Mouse (Mus musculus) liver, embryonic 14.5 days (tissue): Measurements from ENCODE around the gene Lcat. TPM values are rescaled to one million over a fixed set of nuclear protein-coding genes. Genes with fewer than 3 reads are reported as not detected.

Experiments
- ATAC-seq: fragments of 200-750 bp; cut with Nextera tagmentation; 2 replicates; pipeline ENCODE4 v1.8.0; 2017; ENCODE audit warnings: moderate number of reproducible peaks, mild to moderate bottlenecking, moderate library complexity; ENCODE audit not compliant: insufficient read depth
- DNase-seq, 3 experiments: peaks; one replicate each; pipeline ENCODE4 v3.0.0-alpha.2; 2012 to 2013; ENCODE audit warnings: low read depth in 3 of 3, low spot score in 3 of 3
- H3K27ac ChIP-seq: fragments of 300-500 bp; sonication (generic); 2 replicates; pipeline ENCODE4 v1.5.1; 2014; ENCODE audit warnings: moderate library complexity, mild to moderate bottlenecking, control low read depth, inconsistent platforms
- H3K27me3 ChIP-seq: fragments of 300-500 bp; sonication (generic); 2 replicates; pipeline ENCODE4 v1.6.1; 2014; ENCODE audit warnings: mild to moderate bottlenecking, low read length, moderate library complexity; ENCODE audit not compliant: control insufficient read depth, insufficient read depth
- H3K36me3 ChIP-seq: fragments of 300-500 bp; sonication (generic); replicated peaks from 2 replicates; pipeline ENCODE4 v1.6.1; 2014; ENCODE audit warnings: low read depth; ENCODE audit not compliant: control insufficient read depth, insufficient read depth
- H3K4me1 ChIP-seq, 2 experiments: fragments of 200-500 bp in 1 of 2; fragments of 300-500 bp in 1 of 2; sonication (generic) in 1 of 2; replicated peaks; 2 replicates each; pipeline ENCODE4 v1.6.1; 2012 to 2014; ENCODE audit warnings: antibody characterized with exemption in 1 of 2, inconsistent platforms in 1 of 2, low read length in 1 of 2; ENCODE audit not compliant: control insufficient read depth in 2 of 2, insufficient read depth in 2 of 2
- H3K4me2 ChIP-seq: fragments of 300-500 bp; sonication (generic); 2 replicates; pipeline ENCODE4 v1.6.1; 2014; ENCODE audit warnings: low read depth, mild to moderate bottlenecking, control low read depth, moderate library complexity
- H3K4me3 ChIP-seq, 2 experiments: fragments of 200-500 bp in 1 of 2; fragments of 300-500 bp in 1 of 2; sonication (generic) in 1 of 2; 2 replicates each; pipeline ENCODE4 v1.5.1; 2012 to 2014; ENCODE audit warnings: low read depth in 2 of 2, low read length in 2 of 2, mild to moderate bottlenecking in 2 of 2, control low read depth in 1 of 2, inconsistent platforms in 1 of 2, moderate library complexity in 1 of 2; ENCODE audit not compliant: insufficient read depth in 1 of 2
- H3K9ac ChIP-seq: fragments of 300-500 bp; sonication (generic); replicated peaks from 2 replicates; pipeline ENCODE4 v1.6.1; 2014; ENCODE audit warnings: mild to moderate bottlenecking, control low read depth, moderate library complexity
- H3K9me3 ChIP-seq: fragments of 300-500 bp; sonication (generic); 2 replicates; pipeline ENCODE4 v1.6.1; 2016; ENCODE audit warnings: low read length, mixed read lengths; ENCODE audit not compliant: control insufficient read depth
- CTCF ChIP-seq: IDR thresholded peaks from 2 replicates; pipeline ENCODE4 v1.5.1; 2016; ENCODE audit warnings: antibody characterized with exemption, low read depth, control low read depth
- EP300 ChIP-seq: IDR thresholded peaks from 2 replicates; pipeline ENCODE4 v1.6.1; 2016; ENCODE audit warnings: antibody characterized with exemption, low read depth
- WGBS: fragments of 180-500 bp; shearing (Covaris S2); extraction: QIAGEN DNeasy Blood & Tissue Kit; methylation state at CpG from one replicate; pipeline ENCODE4 v1.1.7; 2014; ENCODE audit not compliant: insufficient replicate concordance; 5-methylcytosine and 5-hydroxymethylcytosine counted together
- polyA plus RNA-seq, 2 experiments: library from polyadenylated mRNA; depleted of rRNA in 1 of 2; stranded (reverse) in 1 of 2; unstranded in 1 of 2; fragments of >200 nt; fragmentation: Nextera tagmentation in 1 of 2; extraction: Ambion mirVana in 1 of 2; gene quantifications; 2 replicates each; pipeline versions ENCODE4 v1.2.1 to v1.2.3; 2012 to 2014

Lcat gene
- polyA plus RNA-seq, 2 experiments = 40.2 to 50.7 TPM

DNA sequence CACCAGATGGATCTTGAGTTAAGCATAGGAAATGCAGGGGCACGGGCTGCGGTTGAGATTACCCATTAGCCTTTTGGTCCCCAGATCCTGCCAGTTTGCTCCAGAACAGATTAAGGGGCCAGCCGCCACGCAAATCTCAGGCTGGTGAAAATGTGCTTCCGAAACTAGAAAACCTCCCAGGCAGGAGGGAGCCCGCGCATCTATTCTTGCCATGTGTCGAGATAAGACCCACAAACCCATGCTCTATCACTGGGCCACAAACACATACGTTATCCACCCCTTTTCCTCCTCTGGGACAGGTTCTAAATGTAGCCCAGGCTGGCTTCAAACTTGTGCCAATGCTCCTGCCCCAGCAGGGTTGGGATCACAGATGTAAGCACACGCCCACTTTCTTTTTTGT is 18.4 kb upstream of the Lcat start:
- no peak overlapping the region for H3K4me3 ChIP-seq
- no peaks in the 10 kb centered on the region for H3K27me3 ChIP-seq
- peak; percentile 67 for TF ChIP-seq EP300
- TF ChIP-seq CTCF = no peak
- H3K36me3 ChIP-seq = peaks cover 4% of the 10 kb centered on the region
- DNase-seq (peak in 1 of 3 experiments; percentile 41), ATAC-seq (peak; percentile 32; the same call in 1 of the 2 replicates)
- H3K9me3 ChIP-seq = no peaks in the 10 kb centered on the region
- peak overlapping the region; percentile 38 for H3K4me2 ChIP-seq
- no peak overlapping the region for H3K9ac ChIP-seq
- peaks cover 15 to 33% of the 10 kb centered on the region in 2 experiments for H3K4me1 ChIP-seq
- 12% methylated on average over 10 of the region's 10 CpGs for WGBS
- H3K27ac ChIP-seq = no peak overlapping the region

GRCm38 (mm10) chr8:105961101-105961500 is 17.9 kb upstream of the Lcat start:
- H3K27ac ChIP-seq = no peak overlapping the region
- H3K4me2 ChIP-seq = peak overlapping the region; percentile 38
- TF ChIP-seq EP300 (no peak), CTCF (no peak)
- H3K4me3 ChIP-seq = no peak overlapping the region
- H3K9me3 ChIP-seq = no peaks in the 10 kb centered on the region
- whole genome bisulfite sequencing = 47% methylated on average over 14 of the region's 14 CpGs
- ATAC-seq (no peak), DNase-seq (peak in 1 of 3 experiments; percentile 29)
- peaks cover 4% of the 10 kb centered on the region for H3K36me3 ChIP-seq
- peaks cover 13 to 29% of the 10 kb centered on the region in 2 experiments for H3K4me1 ChIP-seq
- no peak overlapping the region for H3K9ac ChIP-seq
- H3K27me3 ChIP-seq = no peaks in the 10 kb centered on the region

GRCm38 (mm10) chr8:105959350-105959749 is 16.2 kb upstream of the Lcat start:
- Histone ChIP-seq H3K4me1 (peaks cover 5 to 23% of the 10 kb centered on the region in 2 experiments), H3K9me3 (no peaks in the 10 kb centered on the region), H3K27me3 (no peaks in the 10 kb centered on the region), H3K27ac (no peak overlapping the region), H3K4me3 (no peak overlapping the region), H3K4me2 (no peak overlapping the region), H3K9ac (no peak overlapping the region), H3K36me3 (peaks cover 9% of the 10 kb centered on the region)
- DNase-seq (no peak), ATAC-seq (no peak)
- 79% methylated on average over 7 of the region's 7 CpGs for WGBS
- no peak for TF ChIP-seq EP300
- no peak for TF ChIP-seq CTCF

DNA sequence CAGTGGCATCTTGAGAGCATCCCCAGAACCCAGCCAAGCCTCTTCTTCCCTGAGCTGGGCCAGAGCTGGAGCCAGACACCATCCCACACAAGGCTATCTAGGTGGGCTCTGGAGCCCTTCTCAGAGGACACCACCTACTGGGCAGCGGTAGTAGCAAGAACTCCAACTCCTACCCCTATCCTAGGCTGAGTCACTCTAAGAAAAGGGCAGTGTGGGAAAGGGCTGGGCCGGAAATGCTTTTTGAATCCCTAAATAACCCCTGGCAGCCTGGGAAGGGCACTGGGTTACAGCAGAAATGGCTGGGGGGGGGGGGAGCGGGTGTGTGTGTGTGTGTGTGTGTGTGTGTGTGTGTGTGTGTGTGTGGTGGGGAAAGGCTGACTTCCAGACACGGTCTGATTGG is 14.6 kb upstream of the Lcat start:
- 0 out of 2 replicates have a peak, but pooled peaks have one; percentile 18 for TF ChIP-seq CTCF
- TF ChIP-seq EP300 = no peak
- H3K4me1 ChIP-seq = peaks cover 4 to 17% of the 10 kb centered on the region in 2 experiments
- no peak for ATAC-seq
- DNase-seq = no peak
- peaks cover 12% of the 10 kb centered on the region for H3K36me3 ChIP-seq
- H3K9me3 ChIP-seq = no peaks in the 10 kb centered on the region
- no peaks in the 10 kb centered on the region for H3K27me3 ChIP-seq
- H3K4me2 ChIP-seq = no peak overlapping the region
- H3K9ac ChIP-seq = no peak overlapping the region
- no peak overlapping the region for H3K27ac ChIP-seq
- no peak overlapping the region for H3K4me3 ChIP-seq
- 70% methylated on average over 3 of the region's 4 CpGs for WGBS

DNA sequence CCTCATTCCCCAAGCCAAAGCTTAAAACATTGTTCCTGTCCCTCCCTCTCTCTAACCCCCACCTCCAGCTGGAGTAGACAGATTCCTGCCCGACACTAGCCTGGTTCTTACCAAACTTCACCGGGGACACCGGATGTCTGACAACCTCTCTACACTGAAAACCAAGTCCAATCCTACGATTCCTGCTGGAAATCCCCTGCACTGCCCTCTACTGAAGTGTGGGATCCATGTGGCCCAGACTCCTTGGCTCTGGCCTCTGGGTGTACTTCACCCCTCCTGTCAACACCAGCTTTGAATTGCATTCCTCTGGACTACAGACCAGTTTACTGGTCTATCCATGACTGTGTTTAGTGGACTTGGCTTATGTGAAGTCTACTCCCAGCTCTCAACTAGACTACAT is 13.4 kb upstream of the Lcat start:
- no peak overlapping the region for H3K9ac ChIP-seq
- no peak overlapping the region for H3K27ac ChIP-seq
- TF ChIP-seq CTCF (no peak), EP300 (no peak)
- H3K4me1 ChIP-seq = peaks cover 0 to 8% of the 10 kb centered on the region in 2 experiments; a peak in 3 of 4 replicates
- no peaks in the 10 kb centered on the region for H3K9me3 ChIP-seq
- ATAC-seq (no peak), DNase-seq (no peak)
- no peaks in the 10 kb centered on the region for H3K27me3 ChIP-seq
- no peak overlapping the region for H3K4me2 ChIP-seq
- 86% methylated on average over 4 of the region's 4 CpGs for WGBS
- no peak overlapping the region for H3K4me3 ChIP-seq
- H3K36me3 ChIP-seq = peaks cover 12% of the 10 kb centered on the region
